Mouse (Mus musculus) yolk sac, embryonic 10.5 days (tissue): ENCODE measurements at regions not wholly inside any gene's neighbourhood (a gene's known extent, or its start where the extent isn't known, plus 50 kb on each side); places are given as distances from the start of the nearest gene placed in this dataset.

Experiments
- DNase-seq: peaks from one replicate; pipeline ENCODE4 v3.0.0-alpha.2; 2017; ENCODE audit warnings: low spot score

DNA sequence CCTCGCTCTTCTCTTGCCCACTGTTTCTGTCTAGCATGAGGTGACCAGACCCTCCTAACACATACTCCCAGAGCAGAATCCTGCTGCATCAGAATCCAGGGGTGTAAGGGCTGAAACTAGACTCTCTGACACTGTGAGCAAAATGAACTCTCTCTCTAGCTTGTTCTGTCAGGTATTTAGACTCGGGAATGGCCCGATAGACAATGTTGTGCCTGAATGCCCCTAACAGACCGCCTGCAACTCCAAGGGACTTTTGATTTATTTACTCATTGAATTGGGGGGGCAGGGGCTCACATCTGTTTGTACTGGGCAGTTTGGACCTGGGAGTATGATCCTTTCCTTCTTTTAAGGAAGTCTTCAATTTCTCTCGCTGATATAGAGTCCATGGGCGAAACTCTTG, 469.3 kb upstream of the Trpc7 start:
- no peak for DNase-seq

DNA sequence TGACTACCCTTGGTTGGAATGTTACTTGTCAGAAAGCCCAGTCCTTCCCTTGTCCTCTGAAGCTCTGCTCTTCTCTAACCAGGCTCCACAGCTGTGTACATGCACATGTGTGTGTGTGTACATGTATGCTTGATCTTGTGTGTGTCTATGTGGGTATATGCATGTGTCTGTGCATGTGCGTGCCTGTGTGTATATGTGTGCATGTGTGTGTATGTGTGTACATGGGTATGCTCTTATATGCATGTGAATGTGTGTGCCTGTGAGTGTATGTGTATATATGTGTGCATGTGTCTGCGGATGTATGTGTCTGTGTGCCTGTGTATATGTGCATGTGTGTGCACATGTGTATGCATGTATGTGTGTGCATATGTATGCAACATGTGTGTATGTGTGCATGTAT, 468.6 kb upstream of the Trpc7 start:
- no peak for DNase-seq

DNA sequence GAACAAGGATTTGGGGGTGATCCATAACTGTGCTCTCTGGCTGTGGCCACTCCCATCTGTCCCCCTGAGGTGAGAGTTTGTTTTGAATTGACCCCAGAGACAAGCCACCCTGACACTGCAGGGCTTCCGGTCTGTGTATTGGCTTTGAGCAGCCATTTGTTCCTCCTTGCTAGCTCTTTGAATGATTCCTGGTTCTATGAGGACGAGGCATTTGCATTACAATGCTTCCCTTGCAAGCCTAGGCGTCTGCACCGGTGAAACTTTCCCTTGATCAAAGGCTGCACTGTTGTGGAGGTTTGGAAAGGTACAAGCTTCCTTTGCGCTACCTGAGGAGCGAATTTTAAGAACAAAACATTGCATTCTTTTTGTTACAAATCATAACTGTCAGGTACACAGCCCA, 466.8 kb upstream of the Trpc7 start:
- no peak for DNase-seq

DNA sequence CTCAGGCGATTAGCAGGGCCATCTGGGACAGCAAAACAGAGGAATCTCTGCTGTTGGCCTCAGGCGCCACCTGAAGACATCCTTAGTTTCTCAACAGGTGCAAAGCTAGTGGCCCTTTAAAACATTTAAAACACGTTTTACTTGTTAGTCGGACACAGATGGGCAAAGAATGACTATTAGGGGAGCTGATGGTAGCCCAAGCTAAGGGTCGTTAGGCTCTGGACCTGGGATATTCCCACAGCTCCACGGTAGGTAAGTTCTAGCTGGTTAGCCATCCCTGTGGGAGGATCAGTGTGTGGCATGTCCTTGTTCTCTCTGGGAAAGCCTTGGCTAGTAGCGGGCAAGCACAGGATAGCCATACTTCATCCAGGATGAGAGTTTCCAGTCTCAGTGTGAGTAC, 465.5 kb upstream of the Trpc7 start:
- no peak for DNase-seq

DNA sequence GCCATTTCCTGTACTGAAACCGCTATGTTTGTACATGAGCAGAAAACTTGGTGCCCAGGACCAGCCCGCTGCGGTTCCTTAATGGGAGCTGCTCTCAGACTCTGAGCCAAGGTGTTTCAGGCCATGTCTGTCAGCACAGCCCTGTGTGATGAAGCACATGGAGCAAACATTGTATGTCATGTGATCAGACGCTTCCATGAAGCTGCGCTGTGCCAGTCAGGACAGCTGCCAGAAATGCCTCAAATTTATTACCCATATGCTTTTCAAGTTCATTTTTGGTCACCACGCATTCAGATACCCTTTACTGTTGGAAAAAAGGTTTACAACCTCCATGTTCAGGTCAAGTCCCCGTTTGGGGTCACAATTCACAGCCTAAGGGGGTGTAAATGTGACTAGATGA, 458.8 kb upstream of the Trpc7 start:
- no peak for DNase-seq

DNA sequence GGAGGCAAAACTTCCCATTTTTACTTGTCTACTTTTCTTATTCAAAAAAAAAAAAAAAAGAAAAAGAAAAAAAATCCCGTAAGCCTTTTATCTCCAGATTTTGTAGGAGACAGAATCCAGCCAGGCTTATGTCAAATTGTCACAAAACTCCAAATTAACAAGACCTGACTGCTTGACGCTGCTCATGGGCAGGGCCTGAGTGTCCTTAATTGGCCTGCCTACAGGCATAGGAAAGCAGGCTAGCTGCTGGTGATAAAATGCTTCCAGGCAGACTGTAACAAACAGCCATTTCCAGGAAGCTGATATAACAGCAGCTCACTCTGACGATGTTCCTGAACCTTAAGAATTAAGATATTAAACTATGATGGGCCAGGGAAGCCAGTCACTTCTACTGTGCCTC, 458.2 kb upstream of the Trpc7 start:
- no peak for DNase-seq

DNA sequence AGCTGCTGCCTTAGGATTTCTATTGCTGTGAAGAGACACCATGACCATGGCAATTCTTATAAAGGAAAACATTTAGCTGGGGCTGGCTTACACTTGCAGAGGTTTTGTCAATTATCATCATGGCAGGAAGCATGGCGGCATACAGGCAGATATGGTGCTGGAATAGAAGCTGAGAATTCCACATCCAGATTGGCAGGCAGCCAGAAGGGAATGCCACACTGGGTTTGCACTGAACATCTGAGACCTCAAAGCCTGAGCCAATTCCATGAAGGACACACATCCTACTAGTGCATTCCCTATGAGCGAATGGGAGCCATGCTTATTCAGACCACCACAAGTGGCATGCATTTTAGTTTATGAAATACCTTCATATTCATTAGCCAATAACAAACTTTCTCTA, 455.0 kb upstream of the Trpc7 start:
- no peak for DNase-seq

DNA sequence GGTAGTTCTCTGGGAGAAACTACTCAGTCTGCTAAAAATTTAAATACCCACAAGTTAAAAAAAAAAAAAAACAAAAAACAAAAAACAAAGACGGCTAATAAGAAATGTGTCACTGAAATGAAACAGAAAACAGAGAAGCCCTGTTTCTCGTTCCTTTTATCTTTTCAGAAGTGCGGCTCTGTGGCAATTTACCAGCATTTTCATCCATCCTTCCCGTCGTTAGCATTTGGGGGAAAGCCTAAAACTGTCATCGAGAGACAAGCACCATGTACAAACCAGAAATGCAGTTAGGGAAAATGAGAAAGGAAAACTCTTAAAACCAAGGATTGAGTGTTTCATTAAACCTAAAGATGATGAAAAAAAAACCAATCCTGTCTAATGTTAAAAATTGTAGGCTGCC, 442.9 kb upstream of the Trpc7 start:
- no peak for DNase-seq

DNA sequence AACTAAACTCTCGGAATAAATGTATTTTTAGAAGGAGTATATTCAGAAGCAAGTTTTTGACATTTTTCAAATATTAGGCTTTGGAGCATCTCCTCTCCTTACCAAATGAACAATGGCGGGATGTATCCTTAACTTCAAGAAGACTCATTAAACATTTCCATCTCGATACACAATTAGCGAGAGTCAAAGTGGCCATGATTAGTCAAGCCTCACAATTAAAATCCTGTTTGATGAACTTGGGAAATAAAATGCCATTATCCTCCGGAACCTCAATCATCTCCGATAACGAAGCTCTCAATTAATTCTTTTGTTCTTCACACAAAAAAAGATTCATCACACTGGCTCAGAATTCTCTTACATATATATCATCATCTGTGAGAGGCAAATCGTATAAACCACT, 440.8 kb upstream of the Trpc7 start:
- DNase-seq, result no peak

DNA sequence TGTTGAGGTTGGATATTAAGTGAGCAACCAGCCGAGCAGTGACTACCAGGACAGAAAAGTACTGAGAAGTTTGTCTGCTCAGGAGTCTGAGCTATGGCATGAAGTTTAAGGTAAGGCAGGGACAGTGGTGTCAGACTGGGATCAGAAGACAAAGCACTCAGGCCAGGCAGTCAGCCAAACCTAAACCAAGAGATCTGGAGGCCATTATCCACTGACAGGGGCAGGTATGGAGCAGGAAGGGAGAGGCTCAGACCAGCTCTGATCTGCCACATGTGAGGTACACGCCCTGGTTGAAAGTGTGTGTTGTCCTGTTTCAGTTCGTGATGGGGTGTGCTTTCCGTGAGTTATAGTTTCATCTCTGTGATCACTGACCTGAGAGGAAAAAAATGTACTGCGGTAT, 437.2 kb upstream of the Trpc7 start:
- no peak for DNase-seq

DNA sequence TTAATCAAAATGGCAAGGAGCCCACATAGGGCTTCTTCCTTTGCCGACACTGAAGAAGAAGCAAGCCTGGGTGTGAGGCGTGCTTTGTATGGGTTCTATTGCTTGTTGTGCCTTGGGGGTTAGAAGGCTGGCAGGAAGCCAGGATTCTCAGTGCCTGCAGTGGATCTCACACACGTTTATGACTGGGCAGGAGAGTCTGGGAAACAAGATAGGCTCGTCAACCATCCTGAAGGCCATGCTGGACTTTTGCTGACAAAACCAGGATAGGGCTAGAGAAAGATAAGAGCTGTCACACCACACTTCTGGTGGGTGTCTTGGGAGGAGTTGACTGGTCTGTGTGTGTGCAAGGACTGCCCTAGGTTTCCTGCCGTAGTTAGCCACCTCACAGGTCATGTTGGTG, 436.1 kb upstream of the Trpc7 start:
- DNase-seq, result no peak

DNA sequence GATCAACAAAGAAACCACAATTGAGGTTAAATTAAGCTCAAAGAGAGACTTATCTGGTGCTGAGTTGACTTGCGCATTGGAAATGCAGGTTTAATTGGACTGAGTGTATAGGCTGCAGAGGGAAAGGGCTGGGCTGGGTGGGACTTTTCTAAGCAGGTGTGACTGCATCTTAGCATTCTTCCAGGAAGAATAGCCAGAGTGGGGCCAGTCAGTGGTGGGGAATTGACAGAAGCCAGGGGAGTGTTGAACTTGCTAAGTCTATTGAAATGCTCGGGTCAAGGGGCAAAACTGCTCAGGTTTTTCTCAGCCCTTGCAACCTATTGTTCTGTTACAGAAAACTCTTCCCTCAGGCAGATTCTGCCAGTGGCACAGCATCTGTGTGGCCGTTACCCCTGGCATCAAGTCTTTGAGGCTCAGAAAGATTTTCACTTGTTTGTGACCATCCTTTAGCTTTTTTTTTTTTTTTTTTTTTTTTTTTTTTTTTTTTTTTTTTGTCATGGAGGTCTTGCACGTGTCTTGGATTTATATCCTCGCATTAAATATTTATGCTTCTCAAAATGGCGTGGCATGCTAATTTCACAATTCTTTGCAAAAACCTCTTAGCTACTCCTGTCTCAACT, 429.6 kb upstream of the Trpc7 start:
- no peak for DNase-seq

DNA sequence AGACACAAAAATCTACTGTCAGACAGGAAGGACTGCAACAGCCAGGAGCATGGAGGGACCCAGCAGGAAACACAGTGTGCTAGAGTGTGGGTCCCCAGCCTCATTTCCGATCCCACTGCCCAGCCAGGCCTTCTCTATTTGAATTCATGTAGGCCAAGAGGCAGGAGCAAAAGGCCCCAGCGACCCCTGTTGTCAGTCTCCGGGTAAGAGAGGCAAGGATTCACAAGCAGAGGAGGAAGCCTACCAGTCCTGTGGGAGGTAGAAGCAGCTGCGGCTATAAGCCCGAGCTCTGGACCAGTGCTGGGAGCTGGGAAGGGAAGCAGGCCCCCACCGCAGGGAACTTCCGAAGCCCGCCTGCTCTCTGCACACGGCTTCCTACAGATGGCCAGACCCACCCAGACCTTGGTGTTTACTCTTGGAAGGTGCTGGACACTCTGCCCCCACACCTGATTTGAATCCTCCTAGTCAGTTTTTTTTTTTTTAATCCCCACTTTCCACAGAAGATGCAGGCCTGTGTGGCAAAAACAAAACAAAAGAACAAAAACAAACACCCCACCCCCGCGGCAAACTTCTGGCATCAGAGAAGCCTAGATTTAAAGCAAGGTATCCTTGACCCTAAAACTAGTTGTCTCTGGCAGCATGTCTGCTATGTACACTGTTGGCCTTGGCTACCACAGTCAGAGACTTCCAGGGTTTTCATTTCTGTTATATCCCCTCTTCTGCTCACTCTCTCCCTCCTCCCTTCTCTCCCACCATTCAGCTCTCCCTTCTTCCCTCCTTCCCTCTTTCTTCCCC, 420.6 kb upstream of the Trpc7 start:
- DNase-seq, result peak; percentile 5

DNA sequence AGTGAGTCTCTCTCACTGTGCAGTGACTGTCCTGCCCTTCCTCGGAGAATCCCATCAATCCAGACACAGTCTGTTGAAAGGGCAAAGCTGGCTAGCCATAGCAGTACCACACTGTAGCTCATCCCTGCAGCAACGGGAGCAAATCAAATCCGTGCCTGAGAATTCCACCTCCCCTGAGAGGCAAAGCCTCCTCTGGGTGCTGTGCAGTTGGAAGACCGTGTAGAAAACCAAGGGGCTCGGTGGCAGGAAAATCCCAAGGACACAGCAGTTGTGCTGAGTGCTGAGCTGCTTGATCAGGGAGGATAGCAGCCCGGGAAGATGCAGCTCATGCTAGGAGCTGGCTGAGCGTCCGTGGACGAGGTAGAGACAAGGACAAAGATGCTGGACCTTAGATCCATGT, 418.7 kb upstream of the Trpc7 start:
- no peak for DNase-seq

DNA sequence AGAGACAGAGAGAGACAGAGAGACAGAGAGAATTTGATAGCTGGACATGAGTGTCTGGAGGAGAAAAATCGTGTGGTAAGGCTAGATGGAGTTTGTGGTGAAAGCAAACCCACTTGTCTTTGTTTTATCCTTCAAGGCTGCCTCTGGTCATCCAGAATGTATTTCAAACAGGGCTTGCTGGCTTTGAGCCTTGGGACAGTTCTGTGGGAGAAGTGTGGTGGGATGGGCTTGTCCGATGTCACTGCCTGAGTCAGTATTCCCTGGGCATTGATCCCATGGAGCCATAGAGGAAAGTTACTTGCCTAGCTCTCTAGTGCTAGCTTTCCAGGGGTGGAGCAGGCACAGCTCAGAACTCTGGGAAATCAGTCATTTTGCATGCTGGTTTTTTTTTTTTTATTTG, 417.9 kb upstream of the Trpc7 start:
- no peak for DNase-seq

DNA sequence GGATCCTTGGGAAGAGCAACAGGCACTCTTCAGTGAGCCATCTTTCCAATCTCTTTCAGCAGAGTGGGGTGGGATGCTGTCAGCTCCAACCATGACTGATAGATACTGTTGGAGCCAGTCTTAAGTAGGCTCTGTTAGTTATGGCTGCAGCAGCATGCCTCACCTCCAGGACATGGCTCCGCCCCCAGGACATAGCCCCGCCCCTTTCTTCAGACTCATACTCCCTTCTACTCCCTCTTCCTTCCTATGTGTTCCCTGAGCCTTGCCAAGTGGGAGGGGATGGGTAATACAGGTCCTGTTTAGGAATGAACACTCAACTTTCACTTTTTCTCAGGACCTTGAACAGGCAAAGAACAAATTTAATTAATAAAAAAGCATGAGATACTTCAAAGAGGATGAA, 415.4 kb upstream of the Trpc7 start:
- DNase-seq, result no peak

DNA sequence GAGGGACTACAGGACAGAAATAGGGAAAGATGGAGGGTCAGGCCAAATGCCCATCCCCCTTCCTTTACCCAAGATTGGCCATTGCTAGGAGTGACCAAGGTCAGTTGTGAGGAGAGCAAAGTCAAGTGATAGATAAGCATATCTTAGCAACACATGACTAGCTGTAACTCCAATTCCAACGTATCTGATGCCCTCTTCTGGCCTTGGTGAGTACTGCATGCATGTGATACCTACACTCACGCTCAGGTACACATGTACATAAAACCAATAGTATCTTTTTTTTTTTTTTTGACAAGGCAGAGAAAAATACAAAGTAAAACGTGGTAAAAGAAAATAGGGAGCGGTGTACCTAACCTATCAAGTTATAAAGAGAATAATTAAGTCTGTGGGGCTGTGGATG, 413.8 kb upstream of the Trpc7 start:
- no peak for DNase-seq

DNA sequence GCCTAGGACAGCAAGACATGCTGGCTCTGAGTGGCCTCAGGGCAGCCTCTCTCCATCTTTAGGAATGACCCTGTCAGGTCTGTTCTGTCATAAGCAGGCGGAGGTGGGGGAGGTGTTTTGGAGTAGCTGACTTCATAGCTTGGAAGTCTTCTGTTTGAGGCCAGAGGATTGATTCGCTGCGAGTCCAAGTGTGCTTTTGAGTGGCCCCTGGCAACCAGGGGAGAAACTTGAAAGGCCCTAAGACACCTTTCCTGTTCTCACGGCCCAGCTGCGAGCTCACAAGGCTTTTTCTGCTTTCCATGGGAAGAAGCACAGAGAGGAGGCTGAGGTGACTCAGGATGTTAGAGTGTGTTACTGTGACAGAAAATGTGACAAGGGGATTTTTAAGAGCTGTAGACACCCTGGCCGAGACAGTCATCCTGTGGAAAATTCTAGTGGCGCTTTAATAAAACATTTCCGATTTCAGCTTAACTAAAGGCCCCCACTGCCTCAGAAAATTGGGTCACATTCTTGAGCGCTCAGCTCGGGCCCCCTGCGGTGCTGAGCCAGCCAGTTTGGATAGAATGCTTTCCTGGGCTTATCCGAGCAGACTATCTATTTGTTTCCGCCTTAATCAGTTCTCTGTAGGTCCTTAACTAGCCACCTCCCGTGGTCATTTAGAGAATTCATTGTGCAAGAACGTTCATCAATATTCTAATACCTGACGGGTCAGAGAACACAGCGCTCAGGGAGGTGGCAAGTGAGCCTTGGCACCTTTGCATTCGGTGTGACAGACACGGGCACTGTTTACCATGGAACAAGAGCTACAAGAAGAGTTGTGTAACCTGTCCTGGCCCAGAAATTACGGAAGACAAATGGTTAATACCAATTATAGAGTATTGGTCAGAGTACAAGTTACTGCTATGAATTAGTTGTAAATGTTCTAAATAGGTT, 412.4 kb upstream of the Trpc7 start:
- DNase-seq, result no peak

DNA sequence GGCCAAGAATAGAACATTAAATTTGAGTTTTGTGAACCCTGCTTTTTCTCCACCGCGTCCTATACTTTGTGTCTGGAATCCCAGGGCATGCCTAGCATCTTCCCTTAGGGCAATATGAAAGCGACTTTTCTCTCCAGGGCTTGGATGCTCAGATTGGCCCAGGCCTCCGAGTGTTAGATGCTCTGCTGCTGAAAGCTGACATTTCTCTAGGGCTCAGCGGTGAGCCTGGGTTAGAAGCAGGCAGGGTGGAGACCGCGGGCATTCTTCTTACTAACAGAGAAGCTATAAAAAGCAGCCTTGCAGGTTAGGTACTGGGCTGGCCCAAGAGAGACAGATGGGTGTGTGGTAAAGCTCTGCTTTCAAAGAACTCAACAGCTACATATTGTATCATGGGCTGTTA, 409.8 kb upstream of the Trpc7 start:
- no peak for DNase-seq

DNA sequence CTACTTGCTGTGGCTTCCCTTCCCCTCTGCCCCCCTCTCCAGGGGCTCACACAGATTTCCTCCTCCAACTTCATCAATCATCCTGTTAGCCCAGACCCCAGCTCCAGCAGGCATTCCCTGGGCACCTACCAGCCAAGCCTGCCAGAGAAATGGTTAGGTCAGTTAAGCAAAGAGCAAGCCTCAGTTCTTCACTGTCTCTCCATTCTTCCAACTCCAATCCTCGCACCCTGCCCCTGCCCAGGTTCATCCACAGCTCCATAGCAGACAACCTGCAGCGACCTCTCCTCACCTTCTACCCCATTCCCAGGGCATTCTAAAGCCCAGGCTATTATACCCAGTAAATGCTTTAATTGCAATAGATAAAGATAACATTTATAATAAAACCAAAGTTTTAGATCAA, 408.0 kb upstream of the Trpc7 start:
- no peak for DNase-seq

DNA sequence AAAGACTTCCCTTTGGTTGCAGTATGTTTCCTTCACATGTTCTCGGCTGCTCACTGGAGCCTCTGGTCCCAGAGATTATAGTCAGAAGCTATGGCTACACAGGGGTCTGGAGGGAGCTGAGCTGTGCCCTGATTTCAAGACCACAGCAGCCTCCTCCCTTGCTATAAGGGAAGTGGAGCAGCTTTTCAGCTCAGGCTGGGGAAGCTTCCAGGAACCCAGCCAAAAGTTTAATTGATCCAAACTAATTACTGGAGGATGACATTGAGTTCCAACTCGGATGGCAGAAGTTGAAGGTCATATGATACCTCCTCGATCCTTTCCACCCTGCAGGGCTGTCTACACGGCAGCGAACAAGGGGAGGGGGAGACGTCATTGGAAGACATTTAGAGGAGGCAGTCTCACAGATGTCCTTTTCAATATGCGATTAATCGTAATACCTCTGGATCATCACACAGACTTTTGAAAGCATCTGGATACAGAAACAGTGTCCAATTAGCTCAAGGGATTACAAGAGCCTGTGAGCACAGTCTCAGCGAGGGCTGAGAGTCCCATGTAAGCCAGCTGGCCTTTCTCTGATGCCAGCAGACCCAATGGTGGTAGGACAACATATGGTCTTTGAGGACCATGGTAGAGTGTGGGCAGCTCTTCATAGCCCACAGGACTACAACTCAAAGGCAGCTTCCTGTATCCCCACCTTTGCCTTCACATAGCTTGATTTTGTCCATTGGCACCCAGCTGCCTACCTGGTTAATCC, 396.1 kb upstream of the Trpc7 start:
- no peak for DNase-seq

DNA sequence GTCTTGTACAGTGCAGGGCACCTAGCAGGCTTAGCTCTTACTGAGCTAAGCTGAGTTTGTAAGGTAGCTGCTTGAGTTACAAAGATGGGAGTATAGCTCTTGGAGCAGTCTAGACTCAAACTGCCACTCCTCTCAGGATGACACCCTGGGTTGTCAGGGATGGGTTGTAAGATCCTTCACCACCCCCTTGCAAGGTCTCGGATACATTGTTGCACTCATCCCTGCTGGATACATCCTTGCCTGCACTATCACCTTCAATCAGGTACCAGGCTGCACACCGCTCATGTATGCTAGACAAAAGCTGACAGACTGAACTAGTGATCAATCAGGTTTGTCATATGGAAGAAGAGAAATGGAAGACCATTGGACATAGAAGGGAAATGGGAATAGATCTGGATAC, 390.4 kb upstream of the Trpc7 start:
- no peak for DNase-seq
